Mouse (Mus musculus) cerebellum, adult 2 months (tissue): ENCODE measurements around the gene Grb2.

Experiments
- CTCF ChIP-seq: fragments of 200-500 bp; IDR thresholded peaks from 2 replicates; pipeline ENCODE4 v1.5.1; 2011; ENCODE audit warnings: low read depth, mild to moderate bottlenecking, control low read depth, low read length, moderate library complexity, borderline replicate concordance; ENCODE audit not compliant: insufficient read depth
- POLR2A ChIP-seq: fragments of 200-500 bp; IDR thresholded peaks from 2 replicates; pipeline ENCODE4 v1.6.1; 2011; ENCODE audit warnings: low read length, control low read depth, borderline replicate concordance; ENCODE audit not compliant: insufficient read depth

- TF ChIP-seq CTCF (no peak), POLR2A (no peak)
Measured at GRCm38 (mm10) chr11:115693979-115694578, 14.3 kb downstream of the Grb2 start.
